Mouse (Mus musculus): ENCODE measurements around the gene Fkbp4.

- TF ChIP-seq CTCF (IDR thresholded peaks at IDR 0.05; ENCODE audit: low read depth, low read length) (no peak), EP300 (IDR thresholded peaks at IDR 0.05; ENCODE audit: insufficient read depth, low read depth, low read length) (no peak), POLR2A (IDR thresholded peaks at IDR 0.05; ENCODE audit: insufficient read depth, low read length) (no peak)
Measured at GRCm38 (mm10) chr6:128436356-128437005, 2.0 kb downstream of the Fkbp4 start.
